Mouse (Mus musculus) midbrain, embryonic 11.5 days (tissue): ENCODE measurements at regions not wholly inside any gene's neighbourhood (a gene's known extent, or its start where the extent isn't known, plus 50 kb on each side); places are given as distances from the start of the nearest gene placed in this dataset.

Experiments
- ATAC-seq: fragments of 200-750 bp; cut with Nextera tagmentation; 2 replicates; pipeline ENCODE4 v1.8.0; 2017; ENCODE audit warnings: moderate TSS enrichment, moderate library complexity; ENCODE audit not compliant: low FRiP score
- DNase-seq: peaks from one replicate; pipeline ENCODE4 v3.0.0; 2015; ENCODE audit warnings: low spot score; ENCODE audit errors: missing footprints
- H3K27ac ChIP-seq: fragments of 300-500 bp; sonication (generic); 2 replicates; pipeline ENCODE4 v1.5.1; 2014; ENCODE audit warnings: low read depth, low read length
- H3K27me3 ChIP-seq: fragments of 300-500 bp; sonication (generic); 2 replicates; pipeline ENCODE4 v1.6.1; 2014; ENCODE audit warnings: mild to moderate bottlenecking, low read length, moderate library complexity, mixed read lengths; ENCODE audit not compliant: control insufficient read depth, insufficient read depth
- H3K36me3 ChIP-seq: fragments of 300-500 bp; sonication (generic); 2 replicates; pipeline ENCODE4 v1.6.1; 2014; ENCODE audit warnings: mild to moderate bottlenecking, low read length, moderate library complexity, mixed read lengths; ENCODE audit not compliant: control insufficient read depth, insufficient read depth
- H3K4me1 ChIP-seq: fragments of 300-500 bp; sonication (generic); 2 replicates; pipeline ENCODE4 v1.6.1; 2014; ENCODE audit warnings: low read length; ENCODE audit not compliant: control insufficient read depth, insufficient read depth
- H3K4me2 ChIP-seq: fragments of 300-500 bp; sonication (generic); 2 replicates; pipeline ENCODE4 v1.6.1; 2014; ENCODE audit warnings: mild to moderate bottlenecking, moderate library complexity
- H3K4me3 ChIP-seq: fragments of 300-500 bp; sonication (generic); 2 replicates; pipeline ENCODE4 v1.5.1; 2014; ENCODE audit warnings: low read depth, low read length
- H3K9ac ChIP-seq: fragments of 300-500 bp; sonication (generic); 2 replicates; pipeline ENCODE4 v1.6.1; 2014; ENCODE audit warnings: low read length
- H3K9me3 ChIP-seq: fragments of 300-500 bp; sonication (generic); 2 replicates; pipeline ENCODE4 v1.6.1; 2016; ENCODE audit warnings: low read length; ENCODE audit not compliant: control insufficient read depth
- WGBS: fragments of 180-500 bp; shearing (Covaris S2); extraction: QIAGEN DNeasy Blood & Tissue Kit; methylation state at CpG from one replicate; pipeline ENCODE4 v1.1.7; 2014; 5-methylcytosine and 5-hydroxymethylcytosine counted together

- no peak overlapping the region for H3K4me2 ChIP-seq
- no peaks in the 10 kb centered on the region for H3K27me3 ChIP-seq
- H3K4me3 ChIP-seq = no peak overlapping the region
- WGBS = 59% methylated on average over 10 of the region's 10 CpGs
- H3K36me3 ChIP-seq = no peaks in the 10 kb centered on the region
- H3K4me1 ChIP-seq = no peaks in the 10 kb centered on the region
- ATAC-seq (peak; percentile 70), DNase-seq (peak; percentile 98)
- no peak overlapping the region for H3K27ac ChIP-seq
- H3K9ac ChIP-seq = no peak overlapping the region
- no peaks in the 10 kb centered on the region for H3K9me3 ChIP-seq
These were observed 56.4 kb downstream of the Bod1 start for GRCm38 (mm10) chr11:31615107-31615811.

GRCm38 (mm10) chr11:31614394-31614713, 57.3 kb downstream of the Bod1 start:
- Histone ChIP-seq H3K9me3 (no peaks in the 10 kb centered on the region), H3K27ac (no peak overlapping the region), H3K4me2 (no peak overlapping the region), H3K4me1 (no peaks in the 10 kb centered on the region), H3K36me3 (no peaks in the 10 kb centered on the region), H3K4me3 (no peak overlapping the region), H3K9ac (no peak overlapping the region), H3K27me3 (no peaks in the 10 kb centered on the region)
- 82% methylated on average over 7 of the region's 7 CpGs for WGBS
- no peak for ATAC-seq
- no peak for DNase-seq

GRCm38 (mm10) chr11:31613688-31614393, 57.8 kb downstream of the Bod1 start:
- Histone ChIP-seq H3K9ac (no peak overlapping the region), H3K27ac (no peak overlapping the region), H3K36me3 (no peaks in the 10 kb centered on the region), H3K4me3 (no peak overlapping the region), H3K4me2 (no peak overlapping the region), H3K9me3 (no peaks in the 10 kb centered on the region), H3K4me1 (no peaks in the 10 kb centered on the region), H3K27me3 (no peaks in the 10 kb centered on the region)
- no peak for DNase-seq
- WGBS = 60% methylated on average over 11 of the region's 11 CpGs
- no peak for ATAC-seq

DNA sequence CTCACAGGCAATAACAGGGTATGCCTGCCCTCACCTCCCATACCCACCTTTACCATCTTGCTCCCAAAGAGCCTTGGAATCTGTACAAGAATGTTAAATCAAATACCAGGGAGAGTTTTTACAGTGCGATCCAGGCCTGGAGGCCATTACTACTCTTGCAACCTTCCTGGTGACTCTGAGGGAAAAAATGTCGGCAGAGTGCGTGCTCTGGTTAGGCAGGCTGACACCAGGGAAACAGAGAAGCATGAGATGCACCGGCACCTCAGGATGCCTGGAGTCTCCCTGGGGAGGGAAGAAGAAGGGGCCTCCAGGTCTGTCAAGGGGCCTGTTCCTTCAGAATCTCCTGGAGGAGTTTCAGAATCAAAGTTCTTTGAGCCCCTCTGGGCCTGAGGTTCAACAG, 63.2 kb downstream of the Bod1 start:
- no peak for ATAC-seq
- H3K9me3 ChIP-seq = no peaks in the 10 kb centered on the region
- no peaks in the 10 kb centered on the region for H3K36me3 ChIP-seq
- no peaks in the 10 kb centered on the region for H3K27me3 ChIP-seq
- 90% methylated on average over 4 of the region's 4 CpGs for WGBS
- H3K27ac ChIP-seq = no peak overlapping the region
- H3K4me1 ChIP-seq = no peaks in the 10 kb centered on the region
- no peak for DNase-seq
- no peak overlapping the region for H3K4me3 ChIP-seq
- no peak overlapping the region for H3K9ac ChIP-seq
- no peak overlapping the region for H3K4me2 ChIP-seq

DNA sequence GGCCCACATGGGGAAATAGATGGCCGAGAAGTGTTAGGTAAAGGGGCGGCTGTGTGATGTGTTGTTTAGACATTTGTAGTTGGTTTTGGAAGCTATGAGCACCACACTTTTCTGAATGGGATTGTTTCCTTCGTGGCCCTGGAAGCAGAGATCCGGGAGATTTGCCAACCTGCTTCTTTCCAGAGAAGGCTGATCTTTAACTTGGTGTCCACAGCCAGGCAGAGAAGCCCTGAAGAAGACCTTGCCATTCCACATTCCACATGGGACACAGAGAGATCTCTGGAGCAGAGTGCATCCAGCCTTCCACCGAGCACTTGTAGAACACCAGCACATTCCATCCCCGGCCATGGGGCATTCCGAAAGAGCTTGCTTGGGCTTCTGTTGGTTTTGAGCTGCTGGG, 70.2 kb downstream of the Bod1 start:
- 87% methylated on average over 7 of the region's 7 CpGs for WGBS
- no peak for ATAC-seq
- Histone ChIP-seq H3K4me3 (no peak overlapping the region), H3K9ac (no peak overlapping the region), H3K27me3 (no peaks in the 10 kb centered on the region), H3K36me3 (no peaks in the 10 kb centered on the region), H3K9me3 (no peaks in the 10 kb centered on the region), H3K4me2 (no peak overlapping the region), H3K4me1 (no peaks in the 10 kb centered on the region), H3K27ac (no peak overlapping the region)
- no peak for DNase-seq

DNA sequence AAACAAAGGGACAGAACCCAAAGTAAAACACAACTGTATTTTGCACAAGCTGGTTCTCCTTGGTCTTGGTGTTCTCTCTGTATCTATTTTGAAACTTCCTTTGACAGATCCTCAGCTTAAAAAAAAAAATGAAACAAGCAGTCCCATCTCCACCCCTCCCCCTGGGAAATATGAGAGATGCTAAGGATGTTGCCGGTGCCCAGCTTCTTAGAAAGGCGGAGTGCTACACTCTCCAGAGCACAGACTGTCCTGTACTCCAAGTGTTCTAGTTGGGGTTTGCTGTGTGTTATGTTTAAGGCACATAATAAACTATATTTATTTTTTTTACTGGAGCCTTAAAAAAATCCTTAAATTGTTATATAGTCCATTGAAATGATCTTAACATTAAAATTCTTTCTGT, 78.1 kb downstream of the Bod1 start:
- no peak for DNase-seq
- H3K27me3 ChIP-seq = no peaks in the 10 kb centered on the region
- H3K4me2 ChIP-seq = no peak overlapping the region
- no peaks in the 10 kb centered on the region for H3K9me3 ChIP-seq
- H3K4me3 ChIP-seq = no peak overlapping the region
- H3K9ac ChIP-seq = no peak overlapping the region
- no peak for ATAC-seq
- no peaks in the 10 kb centered on the region for H3K4me1 ChIP-seq
- no peak overlapping the region for H3K27ac ChIP-seq
- 92% methylated on average over 2 of the region's 2 CpGs for WGBS
- no peaks in the 10 kb centered on the region for H3K36me3 ChIP-seq

DNA sequence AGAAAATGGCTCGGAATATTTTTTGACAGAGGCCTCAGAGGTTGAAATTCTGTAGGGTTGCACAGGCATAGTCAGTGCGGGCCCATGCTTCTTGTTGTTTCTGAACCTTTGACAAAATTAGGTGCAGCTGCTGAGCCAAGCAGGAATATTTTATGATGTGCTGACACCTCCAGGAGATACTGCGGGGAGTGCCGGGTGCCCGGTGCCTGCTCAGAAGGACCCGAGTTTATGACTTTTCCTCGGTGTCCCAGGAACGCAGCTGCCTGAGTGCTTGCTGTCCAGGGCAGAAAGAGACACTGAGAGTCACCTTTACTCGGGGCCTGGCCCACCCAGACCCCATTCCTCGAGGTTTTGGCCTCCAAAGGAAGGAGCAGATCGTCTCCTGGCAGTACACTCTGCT, 79.6 kb downstream of the Bod1 start:
- Histone ChIP-seq H3K4me1 (no peaks in the 10 kb centered on the region), H3K9me3 (no peaks in the 10 kb centered on the region), H3K36me3 (no peaks in the 10 kb centered on the region), H3K9ac (no peak overlapping the region), H3K4me2 (no peak overlapping the region), H3K4me3 (no peak overlapping the region), H3K27me3 (no peaks in the 10 kb centered on the region), H3K27ac (no peak overlapping the region)
- DNase-seq = no peak
- ATAC-seq = no peak
- 84% methylated on average over 11 of the region's 11 CpGs for WGBS

- Histone ChIP-seq H3K27ac (no peak overlapping the region), H3K4me1 (no peaks in the 10 kb centered on the region), H3K36me3 (no peaks in the 10 kb centered on the region), H3K9ac (no peak overlapping the region), H3K9me3 (no peaks in the 10 kb centered on the region), H3K27me3 (no peaks in the 10 kb centered on the region), H3K4me3 (no peak overlapping the region), H3K4me2 (no peak overlapping the region)
- DNase-seq (no peak), ATAC-seq (no peak)
- 80% methylated on average over 6 of the region's 6 CpGs for WGBS
These were observed 80.6 kb downstream of the Bod1 start for GRCm38 (mm10) chr11:31591037-31591554.

DNA sequence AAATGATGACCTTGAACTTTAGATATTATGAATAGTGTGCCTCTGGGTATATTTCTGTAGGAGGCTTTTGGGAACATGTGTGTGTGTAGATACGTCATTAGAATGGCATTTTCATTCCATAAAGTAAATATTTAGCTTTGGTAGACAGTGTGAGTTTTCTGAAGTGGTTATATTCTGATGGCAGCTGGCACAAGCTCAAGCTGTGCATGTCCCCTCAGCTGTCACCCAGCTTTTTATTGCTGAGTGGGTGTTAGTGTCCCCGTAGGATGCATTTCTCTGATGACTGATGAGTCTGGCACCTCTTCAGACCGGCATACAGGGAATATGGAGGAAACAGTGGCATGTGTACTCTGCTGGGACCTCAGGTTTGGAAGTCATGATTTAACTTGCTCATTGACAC, 96.7 kb downstream of the Bod1 start:
- H3K9ac ChIP-seq = no peak overlapping the region
- no peaks in the 10 kb centered on the region for H3K27me3 ChIP-seq
- no peaks in the 10 kb centered on the region for H3K36me3 ChIP-seq
- no peaks in the 10 kb centered on the region for H3K4me1 ChIP-seq
- H3K4me3 ChIP-seq = no peak overlapping the region
- H3K27ac ChIP-seq = no peak overlapping the region
- WGBS = 85% methylated on average over 3 of the region's 3 CpGs
- no peak for ATAC-seq
- DNase-seq = no peak
- no peak overlapping the region for H3K4me2 ChIP-seq
- no peaks in the 10 kb centered on the region for H3K9me3 ChIP-seq
